Mouse (Mus musculus) ES-Bruce4 (cell line): ENCODE data around the gene Tas2r135.

Source experiments
- CTCF ChIP-seq: IDR thresholded peaks from one replicate; pipeline ENCODE4 v1.8.1; 2011; ENCODE audit warnings: low read depth, low read length
- EP300 ChIP-seq: IDR thresholded peaks from 2 replicates; pipeline ENCODE4 v1.6.1; 2011; ENCODE audit warnings: low read depth, low read length; ENCODE audit not compliant: insufficient read depth
- POLR2A ChIP-seq: IDR thresholded peaks from one replicate; pipeline ENCODE4 v1.8.1; 2011; ENCODE audit warnings: low read length; ENCODE audit not compliant: insufficient read depth

DNA sequence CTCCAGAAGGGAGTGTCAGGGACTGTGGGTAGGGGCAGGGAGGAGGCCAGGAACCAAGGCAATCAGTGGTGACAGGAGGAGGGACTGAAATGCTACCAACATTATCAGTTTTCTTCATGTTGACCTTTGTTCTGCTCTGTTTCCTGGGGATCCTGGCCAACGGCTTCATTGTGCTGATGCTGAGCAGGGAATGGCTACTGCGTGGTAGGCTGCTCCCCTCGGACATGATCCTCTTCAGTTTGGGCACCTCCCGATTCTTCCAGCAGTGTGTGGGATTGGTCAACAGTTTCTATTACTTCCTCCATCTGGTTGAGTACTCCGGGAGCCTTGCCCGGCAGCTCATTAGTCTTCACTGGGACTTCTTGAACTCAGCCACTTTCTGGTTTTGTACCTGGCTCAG is 29.2 kb downstream of the Tas2r135 start, which contains the start of gene Tas2r126:
- TF ChIP-seq CTCF (no peak), EP300 (no peak), POLR2A (no peak)
